Mouse (Mus musculus): ENCODE results near the gene Crygc. TPM values are rescaled to one million over a fixed set of nuclear protein-coding genes. Genes with fewer than 3 reads are reported as not detected.

Crygc gene
- polyA plus RNA-seq, 1 experiment from 2014 or later: not detected

DNA sequence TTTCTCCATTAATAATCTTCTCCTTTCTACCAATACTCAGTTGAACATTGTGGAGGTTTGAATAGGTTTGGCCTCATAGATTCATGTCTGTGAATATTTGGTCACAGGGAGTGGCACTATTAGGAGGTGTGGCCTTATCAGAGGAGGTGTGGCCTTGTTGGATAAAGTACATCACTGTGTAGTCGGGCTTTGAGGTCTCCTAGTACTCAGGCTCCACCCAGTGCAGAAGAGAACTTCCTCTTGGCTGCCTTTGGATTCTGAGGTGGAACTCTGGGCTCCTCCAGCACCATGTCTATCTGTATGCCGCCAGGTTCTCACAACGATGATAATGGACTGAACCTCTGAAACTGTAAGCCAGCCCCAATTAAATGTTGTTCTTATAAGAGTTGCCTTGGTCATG, 23.5 kb upstream of the Crygc start:
- Histone ChIP-seq H3K4me1 (ENCODE audit: insufficient read depth) (no peaks in the 10 kb centered on the region), H3K4me3 (ENCODE audit: low read depth, low read length) (no peak overlapping the region), H3K36me3 (replicated peaks; ENCODE audit: insufficient read depth, low read length) (no peaks in the 10 kb centered on the region), H3K27me3 (ENCODE audit: insufficient read depth, low read length) (no peaks in the 10 kb centered on the region), H3K9ac (replicated peaks) (no peak overlapping the region), H3K27ac (ENCODE audit: low read depth) (no peak overlapping the region), H3K4me2 (ENCODE audit: low read depth, low read length) (no peak overlapping the region), H3K9me3 (ENCODE audit: low read length) (no peaks in the 10 kb centered on the region)
- 76% methylated on average over 3 of the region's 3 CpGs for WGBS (ENCODE audit: insufficient replicate concordance)
- DNase-seq (no peak), ATAC-seq (no peak)
- TF ChIP-seq EP300 (IDR thresholded peaks at IDR 0.05; ENCODE audit: low read depth) (no peak), CTCF (IDR thresholded peaks at IDR 0.05; ENCODE audit: low read depth) (no peak)

DNA sequence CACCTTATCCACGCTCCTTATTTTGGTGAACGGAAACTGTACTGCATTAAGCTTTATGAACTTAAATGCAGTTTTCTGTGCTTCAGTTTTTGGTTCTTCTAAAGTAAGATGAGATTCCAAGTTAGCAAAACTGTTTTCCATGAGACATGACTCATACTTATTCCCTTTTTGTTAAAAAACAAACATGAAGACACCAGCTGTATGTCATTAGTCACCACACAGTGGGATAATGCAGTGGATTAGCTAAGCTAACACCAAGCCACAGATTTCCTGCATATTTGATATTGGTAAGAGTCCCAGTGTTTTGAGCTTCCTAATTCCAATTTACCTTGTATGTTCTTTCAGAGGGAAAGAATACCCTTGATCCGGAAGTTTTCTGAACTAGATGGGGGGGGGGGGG, 18.1 kb upstream of the Crygc start:
- no peak overlapping the region for H3K9ac ChIP-seq (replicated peaks)
- 85% methylated on average over 3 of the region's 3 CpGs for WGBS (ENCODE audit: insufficient replicate concordance)
- no peak for DNase-seq
- no peak overlapping the region for H3K4me2 ChIP-seq (ENCODE audit: low read depth, low read length)
- ATAC-seq: no peak
- no peaks in the 10 kb centered on the region for H3K9me3 ChIP-seq (ENCODE audit: low read length)
- H3K36me3 ChIP-seq (replicated peaks; ENCODE audit: insufficient read depth, low read length): no peaks in the 10 kb centered on the region
- TF ChIP-seq EP300 (IDR thresholded peaks at IDR 0.05; ENCODE audit: low read depth): no peak
- no peaks in the 10 kb centered on the region for H3K27me3 ChIP-seq (ENCODE audit: insufficient read depth, low read length)
- no peak overlapping the region for H3K27ac ChIP-seq (ENCODE audit: low read depth)
- peaks cover 9% of the 10 kb centered on the region; the same call in 1 of the 2 replicates for H3K4me1 ChIP-seq (ENCODE audit: insufficient read depth)
- no peak overlapping the region for H3K4me3 ChIP-seq (ENCODE audit: low read depth, low read length)

DNA sequence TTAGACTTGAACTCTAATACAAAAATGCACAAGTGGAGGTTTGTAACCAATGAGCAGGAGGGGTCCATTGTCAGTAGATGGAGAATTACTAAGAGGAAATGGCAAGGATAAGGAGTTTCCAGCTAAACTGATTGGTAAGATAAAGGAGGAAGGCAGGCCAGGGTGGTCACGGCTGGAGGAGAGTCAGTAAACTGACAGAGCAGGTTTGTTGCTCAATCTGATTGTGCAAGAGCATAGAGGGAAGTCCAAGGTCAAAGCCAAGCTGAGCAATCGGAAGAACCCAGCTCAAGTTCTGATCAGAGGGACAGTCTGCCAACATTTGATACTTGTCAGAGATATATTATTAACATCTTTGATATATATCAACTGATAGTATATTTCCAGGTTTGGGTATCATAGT, 16.9 kb upstream of the Crygc start:
- Histone ChIP-seq H3K4me2 (ENCODE audit: low read depth, low read length) (no peak overlapping the region), H3K9me3 (ENCODE audit: low read length) (no peaks in the 10 kb centered on the region), H3K36me3 (replicated peaks; ENCODE audit: insufficient read depth, low read length) (no peaks in the 10 kb centered on the region), H3K27ac (ENCODE audit: low read depth) (no peak overlapping the region), H3K4me3 (ENCODE audit: low read depth, low read length) (no peak overlapping the region), H3K4me1 (ENCODE audit: insufficient read depth) (peaks cover 9% of the 10 kb centered on the region; the same call in 1 of the 2 replicates), H3K27me3 (ENCODE audit: insufficient read depth, low read length) (no peaks in the 10 kb centered on the region), H3K9ac (replicated peaks) (no peak overlapping the region)
- ATAC-seq (peak; percentile 78), DNase-seq (peak; percentile 56)
- TF ChIP-seq CTCF (IDR thresholded peaks at IDR 0.05; ENCODE audit: low read depth): no peak
- no peak for TF ChIP-seq EP300 (IDR thresholded peaks at IDR 0.05; ENCODE audit: low read depth)
- WGBS (ENCODE audit: insufficient replicate concordance): 16% methylated on average over 2 of the region's 2 CpGs

DNA sequence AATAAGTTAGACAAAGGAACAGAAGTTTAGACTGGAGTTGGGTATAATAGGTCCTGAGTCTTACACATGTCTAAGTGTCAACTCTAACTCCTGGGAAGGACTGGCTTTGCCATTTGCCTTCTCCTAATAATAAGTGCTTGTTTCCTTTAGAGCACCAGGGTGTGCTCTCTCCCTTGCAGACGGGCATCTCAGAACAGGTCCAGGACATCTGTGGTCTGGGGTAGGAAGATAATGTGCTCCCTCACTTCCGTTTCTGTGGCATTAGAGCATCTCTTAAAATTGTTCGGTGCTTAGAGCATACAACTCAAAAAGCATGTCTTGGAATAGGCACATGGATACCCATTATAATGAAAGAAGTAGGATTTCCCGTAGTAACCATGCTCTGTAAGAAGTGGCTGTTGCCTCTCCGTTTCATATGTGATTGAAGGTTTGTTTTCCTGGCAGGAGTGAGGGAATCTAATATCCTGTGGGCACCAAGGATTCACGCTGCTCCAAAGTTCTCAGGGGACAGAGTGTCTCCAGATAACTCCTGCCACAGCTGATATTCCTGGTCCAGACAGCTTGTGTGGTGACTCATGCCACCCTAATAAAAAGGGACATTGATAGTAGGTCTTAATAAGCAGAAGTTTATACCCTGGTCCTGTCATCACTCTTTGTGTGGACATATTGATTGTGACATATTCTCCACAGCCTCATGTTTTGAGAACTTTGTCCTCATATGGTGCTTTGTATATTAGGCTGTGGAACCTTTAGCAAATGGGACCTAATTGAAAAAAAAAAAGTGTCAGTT, 15.3 kb upstream of the Crygc start:
- DNase-seq (no peak), ATAC-seq (peak; percentile 50)
- H3K27ac ChIP-seq (ENCODE audit: low read depth): no peak overlapping the region
- no peak overlapping the region for H3K4me2 ChIP-seq (ENCODE audit: low read depth, low read length)
- H3K9me3 ChIP-seq (ENCODE audit: low read length): no peaks in the 10 kb centered on the region
- H3K4me3 ChIP-seq (ENCODE audit: low read depth, low read length): no peak overlapping the region
- peaks cover 9% of the 10 kb centered on the region; the same call in 1 of the 2 replicates for H3K4me1 ChIP-seq (ENCODE audit: insufficient read depth)
- 57% methylated on average over 6 of the region's 6 CpGs for WGBS (ENCODE audit: insufficient replicate concordance)
- no peak for TF ChIP-seq EP300 (IDR thresholded peaks at IDR 0.05; ENCODE audit: low read depth)
- peak; percentile 29; the same call in 1 of the 2 replicates for TF ChIP-seq CTCF (IDR thresholded peaks at IDR 0.05; ENCODE audit: low read depth)
- no peak overlapping the region for H3K9ac ChIP-seq (replicated peaks)
- H3K36me3 ChIP-seq (replicated peaks; ENCODE audit: insufficient read depth, low read length): no peaks in the 10 kb centered on the region
- H3K27me3 ChIP-seq (ENCODE audit: insufficient read depth, low read length): no peaks in the 10 kb centered on the region

DNA sequence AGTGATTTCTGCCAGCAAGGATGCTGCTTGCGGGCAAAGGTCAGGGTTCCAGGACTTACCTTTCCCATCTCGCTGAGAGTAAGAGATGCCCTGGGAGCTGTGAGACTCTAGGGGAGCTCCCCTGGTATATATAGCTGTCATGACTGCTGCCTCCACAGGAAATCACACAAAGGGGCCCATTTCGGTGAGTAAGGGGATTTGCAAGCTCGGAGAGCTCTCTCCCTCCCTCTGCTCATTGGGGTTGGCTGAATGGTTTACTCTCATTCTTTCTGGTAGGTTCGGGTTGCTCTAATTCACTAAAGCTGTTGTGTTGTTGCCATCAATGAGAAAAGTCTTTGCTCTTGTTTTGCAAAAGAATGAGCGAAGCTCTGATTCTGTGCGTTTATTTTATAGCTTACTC, 8.7 kb upstream of the Crygc start, which contains the start of gene Crygb:
TSS of gene Crygb (minus strand) at position 101 of the 400 bp plus-strand sequence.
- Histone ChIP-seq H3K36me3 (replicated peaks; ENCODE audit: insufficient read depth, low read length) (no peaks in the 10 kb centered on the region), H3K27me3 (ENCODE audit: insufficient read depth, low read length) (no peaks in the 10 kb centered on the region), H3K4me2 (ENCODE audit: low read depth, low read length) (no peak within 1 kb of the TSS), H3K9ac (replicated peaks) (no peak within 1 kb of the TSS), H3K4me1 (ENCODE audit: insufficient read depth) (no peaks in the 10 kb centered on the region), H3K4me3 (ENCODE audit: low read depth, low read length) (no peak within 1 kb of the TSS), H3K9me3 (ENCODE audit: low read length) (no peaks in the 10 kb centered on the region), H3K27ac (ENCODE audit: low read depth) (no peak within 1 kb of the TSS)
- TF ChIP-seq CTCF (IDR thresholded peaks at IDR 0.05; ENCODE audit: low read depth) (no peak), EP300 (IDR thresholded peaks at IDR 0.05; ENCODE audit: low read depth) (no peak)
- ATAC-seq: no peak
- no peak for DNase-seq
- 45% methylated on average over 7 of the region's 7 CpGs for WGBS (ENCODE audit: insufficient replicate concordance)

DNA sequence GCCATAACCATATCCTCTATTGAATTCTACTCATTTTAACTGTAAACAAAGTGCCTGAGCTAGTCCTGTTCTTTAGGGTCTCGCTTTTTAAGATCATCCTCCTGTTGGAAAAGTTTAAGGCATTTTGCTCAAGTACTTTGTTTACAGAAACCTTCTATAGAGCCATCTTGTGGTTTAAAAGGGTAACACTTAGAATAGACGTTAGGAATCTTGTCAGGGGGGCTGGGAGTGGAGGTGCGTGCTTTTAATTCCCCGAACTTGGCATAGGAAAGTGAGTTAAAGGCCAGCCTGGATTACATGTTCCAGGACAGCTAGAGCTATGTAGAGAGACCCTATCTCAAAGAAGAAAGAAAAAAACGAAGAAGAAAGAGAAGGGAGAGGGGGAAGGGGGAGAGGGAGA, 2.1 kb upstream of the Crygc start:
- WGBS (ENCODE audit: insufficient replicate concordance): 23% methylated on average over 5 of the region's 5 CpGs
- Histone ChIP-seq H3K4me3 (ENCODE audit: low read depth, low read length) (no peak overlapping the region), H3K27me3 (ENCODE audit: insufficient read depth, low read length) (no peaks in the 10 kb centered on the region), H3K36me3 (replicated peaks; ENCODE audit: insufficient read depth, low read length) (no peaks in the 10 kb centered on the region), H3K9me3 (ENCODE audit: low read length) (no peaks in the 10 kb centered on the region), H3K4me2 (ENCODE audit: low read depth, low read length) (no peak overlapping the region), H3K27ac (ENCODE audit: low read depth) (no peak overlapping the region), H3K9ac (replicated peaks) (no peak overlapping the region), H3K4me1 (ENCODE audit: insufficient read depth) (no peaks in the 10 kb centered on the region)
- ATAC-seq (no peak), DNase-seq (no peak)
- TF ChIP-seq EP300 (IDR thresholded peaks at IDR 0.05; ENCODE audit: low read depth) (no peak), CTCF (IDR thresholded peaks at IDR 0.05; ENCODE audit: low read depth) (peak; percentile 16; the same call in 1 of the 2 replicates)

All from liver, postnatal 0 days (tissue).